25 mouse cellular contexts compared by ENCODE assay signal in genomic region chr6:112848629-112849180, GRCm38 (mm10).
DNase-seq lines count a peak whose midpoint lies in the region; ATAC-seq and TF ChIP-seq lines count a peak whose summit lies in the region.
"Had no signal": no experiment of that assay in that cellular context is flagged by ENCODE, and none has a peak within 500 bp of the region (broad histone marks: within the 10 kb centered on the region; RNA-seq: fewer than 3 reads in every experiment).

No protein-coding gene starts in this region.

- H3K36me3 ChIP-seq in megakaryocyte, embryonic 14.5 days (replicated peaks; ENCODE audit: low read length), result peaks cover 71% of the 10 kb centered on the region
- H3K36me3 ChIP-seq in myocyte (ENCODE audit: control insufficient read depth, insufficient read depth), result no peaks in the 10 kb centered on the region
- H3K36me3 ChIP-seq in stomach, postnatal 0 days (ENCODE audit: control insufficient read depth, insufficient read depth, low read length), result no peaks in the 10 kb centered on the region
- H3K36me3 ChIP-seq: embryonic facial prominence, embryonic 15.5 days; limb, embryonic 12.5 days; neural tube, embryonic 15.5 days had no signal

- H3K4me3 ChIP-seq in megakaryocyte, embryonic 14.5 days (replicated peaks), result peak overlapping the region; percentile 30
- H3K4me3 ChIP-seq in myocyte, result no peak overlapping the region
- no peak overlapping the region for H3K4me3 ChIP-seq in stomach, postnatal 0 days (ENCODE audit: low read depth, low read length)
- H3K4me3 ChIP-seq: embryonic facial prominence, embryonic 15.5 days; limb, embryonic 12.5 days; neural tube, embryonic 15.5 days had no signal

- TF ChIP-seq POLR2A in myocyte (IDR thresholded peaks at IDR 0.05; ENCODE audit: insufficient read length, low read depth), result no peak

- H3K4me2 ChIP-seq in myocyte (ENCODE audit: low read depth), result no peak overlapping the region
- no peak overlapping the region for H3K4me2 ChIP-seq in stomach, postnatal 0 days (replicated peaks; ENCODE audit: low read depth)
- H3K4me2 ChIP-seq: embryonic facial prominence, embryonic 15.5 days; heart, embryonic 11.5 days; limb, embryonic 12.5 days; liver, embryonic 11.5 days; neural tube, embryonic 15.5 days had no signal

- H3K27ac ChIP-seq in stomach, postnatal 0 days (replicated peaks), result no peak overlapping the region
- H3K27ac ChIP-seq: embryonic facial prominence, embryonic 15.5 days; hindbrain, postnatal 0 days; kidney, postnatal 0 days; limb, embryonic 12.5 days; neural tube, embryonic 15.5 days had no signal

- H3ac ChIP-seq in myocyte (ENCODE audit: control insufficient read depth, insufficient read length), result no peak overlapping the region

- ATAC-seq in megakaryocyte, adult 5-6 weeks (ENCODE audit: poor library complexity, severe bottlenecking), result no peak
- no peak for ATAC-seq in stomach, postnatal 0 days (ENCODE audit: low FRiP score, low TSS enrichment)
- ATAC-seq: forebrain, embryonic 16.5 days; hindbrain, postnatal 0 days; liver, postnatal 0 days; lung, postnatal 0 days had no signal

- DNase-seq in cerebellum, adult 18-20 months, result peak; percentile 78
- DNase-seq in cerebellum, adult 9-11 months, result peak; percentile 86
- no peak for DNase-seq in embryo, embryonic 9.5 days (ENCODE audit: extremely low spot score)
- DNase-seq in stomach, postnatal 0 days (ENCODE audit: low spot score), result no peak
- DNase-seq: adrenal gland, adult 2 months; gastrocnemius, postnatal 14 days; heart, adult 11 months; kidney, adult 11 months; layer of hippocampus, postnatal 36 days; liver, postnatal 0 days; right cerebral cortex, adult 18-20 months; right cerebral cortex, postnatal 4 days; thymus, postnatal 25 days had no signal

- no peaks in the 10 kb centered on the region for H3K9me3 ChIP-seq in megakaryocyte, embryonic 14.5 days
- H3K9me3 ChIP-seq in stomach, postnatal 0 days (ENCODE audit: control insufficient read depth, low read length), result no peaks in the 10 kb centered on the region
- H3K9me3 ChIP-seq: embryonic facial prominence, embryonic 15.5 days; limb, embryonic 12.5 days; neural tube, embryonic 15.5 days had no signal

- no peak for TF ChIP-seq EP300 in stomach, postnatal 0 days (optimal IDR thresholded peaks at IDR 0.05)

- no peak overlapping the region for H3K9ac ChIP-seq in stomach, postnatal 0 days (ENCODE audit: low read length)
- H3K9ac ChIP-seq: embryonic facial prominence, embryonic 15.5 days; limb, embryonic 12.5 days; liver, postnatal 0 days; neural tube, embryonic 15.5 days had no signal

- H3K79me2 ChIP-seq in myocyte (ENCODE audit: control insufficient read depth, insufficient read depth), result no peaks in the 10 kb centered on the region

- WGBS in stomach, postnatal 0 days, result 91% methylated on average over 8 of the region's 8 CpGs

- peaks cover 92% of the 10 kb centered on the region for H3K4me1 ChIP-seq in megakaryocyte, embryonic 14.5 days
- no peaks in the 10 kb centered on the region for H3K4me1 ChIP-seq in stomach, postnatal 0 days (replicated peaks; ENCODE audit: control insufficient read depth, insufficient read depth)

- no peaks in the 10 kb centered on the region for H3K27me3 ChIP-seq in megakaryocyte, embryonic 14.5 days (replicated peaks)
- no peaks in the 10 kb centered on the region for H3K27me3 ChIP-seq in myocyte (ENCODE audit: control insufficient read depth, insufficient read depth, insufficient read length)
- H3K27me3 ChIP-seq in stomach, postnatal 0 days (ENCODE audit: control insufficient read depth, insufficient read depth, low read length), result no peaks in the 10 kb centered on the region
- H3K27me3 ChIP-seq: embryonic facial prominence, embryonic 15.5 days; limb, embryonic 12.5 days; neural tube, embryonic 15.5 days had no signal

- TF ChIP-seq CTCF in stomach, postnatal 0 days (IDR thresholded peaks at IDR 0.05; ENCODE audit: low read depth), result no peak

TF ChIP-seq in myocyte, 11 proteins besides CTCF, POLR2A, EP300 and RAD21:
- peak; percentile 87 for TF ChIP-seq TCF3 (IDR thresholded peaks at IDR 0.05; ENCODE audit: insufficient read length, low read depth)
- no peak for TF ChIP-seq POLR2AphosphoS2 (IDR thresholded peaks at IDR 0.05; ENCODE audit: insufficient read length, low read depth)
- TF ChIP-seq MYOD1 (IDR thresholded peaks at IDR 0.05; ENCODE audit: control insufficient read depth in 1 of 3, insufficient read length in 2 of 3, low read depth in 2 of 3), result peak in 2 of 3 experiments; percentile 92 to 98
- peak; percentile 87 for TF ChIP-seq TCF12 (IDR thresholded peaks at IDR 0.05; ENCODE audit: insufficient read depth, poor library complexity, severe bottlenecking)
- TF ChIP-seq MYOG (IDR thresholded peaks at IDR 0.05; ENCODE audit: control insufficient read depth in 1 of 3, insufficient read depth in 1 of 3, insufficient read length in 2 of 3, low read depth in 2 of 3), result peak in 2 of 3 experiments; percentile 90 to 97
- no peak for TF ChIP-seq CEBPB (IDR thresholded peaks at IDR 0.05; ENCODE audit: insufficient read depth, poor library complexity, severe bottlenecking)

Comparison
In these comparisons a context has a peak if more than half of its experiments do, and no peak if none do; other contexts are left out.
1. DNase-seq: peak in cerebellum, adult 18-20 months (2 of 2) and cerebellum, adult 9-11 months (single experiment); none in embryo, embryonic 9.5 days (single experiment) and stomach, postnatal 0 days (single experiment).